In the genomic region with DNA sequence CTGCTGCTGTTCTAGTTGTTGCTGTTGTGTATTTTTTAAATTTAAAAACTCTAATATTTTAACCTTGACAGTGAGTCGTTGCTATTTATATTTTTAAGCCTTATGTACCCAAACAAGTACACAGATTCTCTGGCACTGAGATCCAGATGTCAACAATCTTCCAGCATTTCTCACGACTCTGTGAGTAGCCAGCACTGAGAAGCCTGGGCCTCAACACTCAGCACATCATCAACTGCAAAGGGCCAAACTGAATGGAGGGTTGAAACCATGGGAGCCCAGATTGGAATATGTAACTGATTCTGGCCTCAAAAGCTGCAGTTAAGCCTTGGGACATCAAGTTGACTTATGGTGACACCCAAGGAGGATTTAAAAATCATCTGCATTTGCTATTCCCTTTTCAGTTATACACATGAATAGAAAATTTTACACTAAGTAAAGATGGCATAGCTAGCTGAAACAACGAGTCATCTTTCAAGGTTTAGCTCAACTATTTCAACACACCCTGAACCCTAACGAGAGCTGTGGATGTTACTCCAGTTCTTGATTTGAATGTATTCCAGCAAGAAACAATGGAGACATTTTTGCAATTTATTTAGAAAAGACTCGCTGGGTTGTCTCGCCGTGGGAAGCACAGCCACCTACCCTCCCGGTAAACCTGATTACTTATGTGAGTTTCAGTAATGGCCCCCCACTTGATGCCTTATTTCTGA, we compare ENCODE assay signal across 21 mouse cellular contexts.
"Had no signal": no experiment of that assay in that cellular context is flagged by ENCODE, and none has a peak within 500 bp of the region (broad histone marks: within the 10 kb centered on the region; RNA-seq: fewer than 3 reads in every experiment).

No protein-coding gene starts in this region.

- H3K27me3 ChIP-seq: limb, embryonic 12.5 days; limb, embryonic 15.5 days; midbrain, embryonic 12.5 days; midbrain, embryonic 15.5 days; neural tube, embryonic 12.5 days; neural tube, embryonic 15.5 days had no signal

- H3K4me3 ChIP-seq: limb, embryonic 12.5 days; limb, embryonic 15.5 days; midbrain, embryonic 12.5 days; midbrain, embryonic 15.5 days; neural tube, embryonic 12.5 days; neural tube, embryonic 15.5 days had no signal

- H3K27ac ChIP-seq: limb, embryonic 12.5 days; limb, embryonic 15.5 days; liver, embryonic 14.5 days; midbrain, embryonic 12.5 days; midbrain, embryonic 15.5 days; neural tube, embryonic 12.5 days; neural tube, embryonic 15.5 days; stomach, postnatal 0 days had no signal

- ATAC-seq: intestine, embryonic 16.5 days; liver, postnatal 0 days; midbrain, embryonic 15.5 days had no signal

- H3K36me3 ChIP-seq: limb, embryonic 12.5 days; limb, embryonic 15.5 days; midbrain, embryonic 12.5 days; midbrain, embryonic 15.5 days; neural tube, embryonic 12.5 days; neural tube, embryonic 15.5 days had no signal

- H3K4me1 ChIP-seq: limb, embryonic 12.5 days; limb, embryonic 15.5 days; midbrain, embryonic 12.5 days; midbrain, embryonic 15.5 days; neural tube, embryonic 12.5 days; neural tube, embryonic 15.5 days had no signal

- DNase-seq: kidney, adult 18-20 months; kidney, adult 9 months; kidney, postnatal 14 days; kidney, postnatal 4 days; left cerebral cortex, postnatal 4 days; liver, postnatal 0 days; right cerebral cortex, adult 18-20 months; right cerebral cortex, postnatal 14 days; right cerebral cortex, postnatal 4 days; thymus, adult 2 months; thymus, postnatal 14 days had no signal

- H3K4me2 ChIP-seq: limb, embryonic 12.5 days; limb, embryonic 15.5 days; liver, embryonic 11.5 days; midbrain, embryonic 12.5 days; midbrain, embryonic 15.5 days; neural tube, embryonic 12.5 days; neural tube, embryonic 15.5 days had no signal

- H3K9ac ChIP-seq: limb, embryonic 12.5 days; limb, embryonic 15.5 days; liver, embryonic 14.5 days; liver, postnatal 0 days; midbrain, embryonic 12.5 days; midbrain, embryonic 15.5 days; neural tube, embryonic 12.5 days; neural tube, embryonic 15.5 days had no signal

- H3K9me3 ChIP-seq: limb, embryonic 12.5 days; limb, embryonic 15.5 days; midbrain, embryonic 12.5 days; midbrain, embryonic 15.5 days; neural tube, embryonic 12.5 days; neural tube, embryonic 15.5 days had no signal
